Mouse (Mus musculus) frontal cortex, postnatal 10 days (tissue): ENCODE results near the gene Rfc2.
"Not testable (repeated sequence)": the region's sequence is repeated elsewhere in the genome, so short reads cannot be mapped to it uniquely, and the experiment has no call there.

Source experiments
- DNase-seq, 2 experiments: peaks; one replicate each; pipeline ENCODE4 v3.0.0; 2022; ENCODE audit warnings: low spot score in 2 of 2, mixed read lengths in 1 of 2

Rfc2 gene

GRCm38 (mm10) chr5:134648976-134649375 is 67.8 kb downstream of the Rfc2 start:
- not testable (repeated sequence) for DNase-seq

GRCm38 (mm10) chr5:134650926-134651325 is 69.8 kb downstream of the Rfc2 start:
- DNase-seq: no peak
